Mouse (Mus musculus): Measurements from ENCODE around the gene Lrrtm4.

Gene Lrrtm4

DNA sequence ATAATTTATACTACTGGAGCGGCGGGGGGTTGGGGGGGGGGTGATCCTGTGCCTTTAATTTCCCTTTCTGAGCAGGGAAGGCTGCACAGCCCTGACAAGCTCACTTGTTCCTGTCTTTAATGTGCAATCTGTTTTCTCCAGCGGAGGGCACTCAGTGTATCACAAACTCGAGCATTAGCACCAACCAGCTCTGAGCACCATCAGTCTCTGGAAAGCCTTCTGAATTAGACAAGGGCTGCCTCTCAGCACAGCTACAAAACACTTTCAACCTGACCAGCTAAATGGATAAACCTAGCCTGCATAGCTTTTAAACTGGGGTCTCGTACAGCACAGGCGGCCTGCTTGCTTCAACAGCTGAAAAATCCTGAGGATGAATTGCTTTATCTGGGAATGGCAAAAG, at the start of gene Lrrtm4:
TSS of gene Lrrtm4 (plus strand) at position 113 of the 400 bp plus-strand sequence.
- DNase-seq (ENCODE audit: low read depth): no peak

DNA sequence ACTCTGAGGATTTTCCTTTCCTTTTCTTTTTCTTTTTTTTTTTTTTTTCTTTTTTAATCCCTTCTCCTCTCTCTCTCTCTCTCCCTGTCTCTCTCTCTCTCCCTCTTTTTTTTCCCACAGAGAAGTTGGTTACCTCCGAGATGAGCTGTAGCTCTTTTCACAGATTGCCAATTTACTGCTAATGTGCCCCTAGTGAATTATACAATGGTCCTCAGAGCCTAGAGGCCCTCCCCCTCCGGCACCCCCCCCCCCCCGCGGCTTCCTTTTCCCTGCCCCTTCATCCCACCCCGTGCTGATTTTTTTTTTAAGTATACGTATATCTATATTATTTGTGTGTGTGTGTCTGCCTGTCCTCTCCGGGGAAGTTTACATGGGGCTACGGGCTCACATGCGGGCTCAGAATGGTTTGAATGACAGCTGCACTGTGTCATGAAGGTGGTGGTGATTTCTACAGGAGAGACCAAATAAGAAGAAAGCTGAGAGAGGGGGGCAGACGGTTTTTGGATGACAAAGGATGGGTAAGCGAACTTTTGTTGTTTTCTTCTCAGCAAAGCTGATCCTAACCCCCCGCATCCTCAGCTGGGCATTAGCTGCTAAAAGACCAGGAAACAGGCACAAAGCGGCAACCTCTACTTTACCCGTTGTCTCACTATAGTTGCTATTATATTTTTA, 648 bp downstream of the Lrrtm4 start:
- DNase-seq (ENCODE audit: low read depth): no peak

DNA sequence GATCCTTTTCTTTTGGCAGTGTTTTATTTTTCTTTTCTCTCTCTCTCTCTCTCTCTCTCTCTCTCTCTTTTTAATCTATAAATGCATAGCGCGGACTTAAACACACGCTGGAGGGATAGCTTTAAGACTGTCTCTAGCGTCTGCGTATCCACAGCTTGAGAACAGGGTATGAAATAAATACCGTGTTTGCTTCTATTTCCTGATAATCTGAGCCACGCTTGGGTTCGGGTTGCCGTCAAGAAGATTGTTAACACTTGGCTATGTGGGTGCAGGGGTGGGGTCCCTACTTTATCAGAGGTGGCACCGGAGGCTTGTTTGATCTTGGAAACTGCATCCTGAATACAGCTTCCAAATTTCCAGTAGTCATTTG, 1.2 kb downstream of the Lrrtm4 start:
- DNase-seq (ENCODE audit: low read depth): no peak

DNA sequence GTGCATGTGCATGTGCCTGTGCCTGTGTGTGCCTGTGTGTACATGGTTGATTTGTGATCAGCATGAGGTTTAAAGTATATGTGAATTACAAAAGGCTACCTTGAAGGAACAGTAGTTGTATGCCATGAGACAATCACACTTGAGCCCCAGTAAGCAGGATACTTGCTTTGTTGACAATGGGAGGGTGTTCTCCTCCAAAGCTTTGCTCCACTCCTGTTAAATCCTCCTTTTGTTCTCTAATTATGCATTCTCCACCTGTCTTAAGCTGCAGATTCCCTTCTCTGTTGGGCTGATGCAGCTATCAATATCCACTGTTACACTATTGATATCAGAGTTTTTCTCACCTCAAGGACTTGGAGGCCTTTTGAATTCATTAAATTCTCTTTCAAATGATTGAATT, 38.2 kb downstream of the Lrrtm4 start:
- DNase-seq (ENCODE audit: low read depth): no peak

DNA sequence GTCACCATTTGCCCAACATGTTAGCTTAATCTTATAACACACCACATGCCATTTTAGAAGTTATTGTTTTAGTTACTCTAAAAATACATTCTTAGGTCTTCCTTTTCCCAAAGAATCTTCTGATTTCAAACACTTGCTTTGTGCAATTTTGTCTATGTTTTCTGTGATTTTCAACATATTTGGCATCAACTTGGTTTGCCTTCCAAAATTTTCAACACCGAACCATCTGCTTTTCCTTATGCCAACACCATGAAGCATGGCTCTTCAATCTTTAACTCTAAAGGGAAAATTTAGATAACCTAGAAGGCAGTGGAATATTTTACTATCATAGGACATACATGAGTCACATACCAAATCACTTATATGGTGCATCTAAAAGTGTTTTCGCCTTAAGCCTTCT, 59.3 kb downstream of the Lrrtm4 start:
- DNase-seq (ENCODE audit: low read depth): no peak

DNA sequence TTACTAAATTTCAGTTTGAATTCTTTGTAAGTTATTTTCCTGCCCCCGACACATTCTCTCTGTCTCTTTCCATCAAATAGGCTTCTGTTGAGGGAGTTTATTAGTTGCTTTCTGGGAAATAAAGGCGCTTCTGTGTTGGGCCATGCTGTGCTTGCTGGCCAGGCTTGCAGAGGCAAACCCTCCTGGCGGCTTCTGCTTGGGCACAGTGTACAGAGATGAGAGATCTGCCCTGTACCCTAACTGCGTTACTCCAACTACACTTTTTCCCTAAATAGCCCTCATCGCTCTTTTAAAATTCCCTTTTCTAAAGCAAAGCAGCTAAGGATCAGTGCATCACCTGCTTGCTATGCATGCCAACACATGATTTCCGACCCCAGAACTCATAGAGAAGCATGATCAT, 60.6 kb downstream of the Lrrtm4 start:
- no peak for DNase-seq (ENCODE audit: low read depth)

DNA sequence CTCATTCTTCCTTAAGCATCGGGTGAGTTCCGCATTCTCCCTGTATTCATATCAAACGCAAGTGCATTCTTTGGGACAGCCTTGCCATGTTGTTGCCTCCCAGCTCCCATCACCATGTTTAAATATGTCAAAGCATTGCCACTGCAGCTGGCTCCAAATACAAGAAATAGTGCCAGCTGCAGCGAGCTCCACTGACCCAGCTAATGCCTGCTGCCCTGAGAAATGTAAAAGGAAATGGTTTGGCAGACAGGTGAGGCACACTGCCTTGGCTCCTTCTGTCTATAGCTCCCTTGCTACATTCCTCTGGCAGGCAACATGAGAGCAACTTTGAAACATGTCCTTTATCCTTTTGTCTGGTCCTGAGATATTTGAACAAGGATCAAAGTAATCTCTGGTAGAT, 76.2 kb downstream of the Lrrtm4 start:
- DNase-seq (ENCODE audit: low read depth): no peak

DNA sequence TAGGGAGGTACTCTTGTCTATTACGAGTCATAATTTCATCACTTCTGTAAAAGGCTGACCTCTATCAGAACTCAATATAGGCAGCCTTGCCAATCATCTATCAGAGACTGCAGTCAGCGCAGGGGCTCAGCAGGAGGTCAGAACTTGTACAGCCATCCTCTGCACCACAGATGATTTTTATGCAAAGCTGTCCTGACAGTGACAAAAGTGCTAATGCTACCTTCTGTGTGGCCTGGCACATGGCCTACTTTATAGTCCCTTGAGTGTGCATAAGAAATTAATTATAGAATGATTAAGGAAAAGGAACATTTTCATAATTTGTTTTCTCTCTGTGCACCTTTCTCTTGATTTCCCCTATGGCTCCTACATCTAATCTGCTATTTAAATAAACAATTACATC, 86.7 kb downstream of the Lrrtm4 start:
- DNase-seq (ENCODE audit: low read depth): no peak

DNA sequence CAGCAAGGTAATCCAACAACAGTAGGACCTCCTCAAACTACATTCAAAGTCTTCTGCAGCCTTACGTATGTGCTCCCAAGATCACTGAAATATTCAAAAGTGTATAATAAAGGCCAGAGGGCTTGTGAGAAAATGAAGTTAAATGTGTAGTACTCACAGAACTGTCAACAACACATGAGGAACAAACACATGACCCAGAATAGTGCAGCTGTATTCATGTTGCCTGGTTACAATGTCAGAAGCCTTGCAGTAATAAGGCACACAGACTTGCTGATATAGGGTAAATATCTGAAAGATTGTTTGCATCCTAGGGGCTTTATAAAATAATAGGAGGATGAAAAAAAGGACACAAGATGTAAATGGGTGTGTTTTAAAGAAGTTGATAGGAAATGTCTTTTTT, 87.2 kb downstream of the Lrrtm4 start:
- no peak for DNase-seq (ENCODE audit: low read depth)

DNA sequence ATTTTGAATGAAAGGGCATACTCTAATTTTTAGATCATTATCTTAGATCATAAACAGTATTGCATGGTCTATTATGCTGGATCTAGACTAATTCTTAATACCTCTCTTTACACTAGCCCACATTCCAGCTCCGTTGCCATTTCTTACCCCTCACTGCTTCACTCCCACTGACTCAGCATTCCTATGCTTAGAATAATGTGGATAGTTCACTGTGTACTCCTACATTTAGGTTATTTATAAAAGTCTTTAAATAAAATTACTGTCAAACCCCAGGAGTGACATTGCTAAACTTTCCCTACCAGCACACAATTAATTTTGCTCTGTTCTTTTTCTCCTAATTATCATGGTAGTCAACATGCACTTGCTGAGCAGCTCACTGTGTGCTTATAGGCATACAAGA, 107.7 kb downstream of the Lrrtm4 start:
- DNase-seq (ENCODE audit: low read depth): no peak

DNA sequence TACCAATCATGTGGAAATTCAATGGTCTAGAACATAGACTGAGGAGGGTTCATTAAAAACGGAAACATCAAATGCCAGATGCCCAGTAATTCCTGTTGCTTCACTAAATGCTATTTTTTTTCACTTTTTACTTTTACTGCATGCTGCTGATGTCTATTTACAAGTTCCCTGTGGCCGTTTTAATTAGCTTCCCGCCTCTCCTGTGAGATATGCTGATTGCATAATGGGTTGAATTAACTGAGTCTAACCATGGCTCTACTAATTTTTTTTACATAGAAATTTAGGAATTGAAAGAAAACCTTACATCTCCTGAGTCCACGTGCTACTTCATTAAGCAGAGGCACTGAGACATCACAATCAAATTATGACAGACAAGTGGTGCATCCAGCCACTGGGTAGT, 143.9 kb downstream of the Lrrtm4 start:
- DNase-seq (ENCODE audit: low read depth): no peak

DNA sequence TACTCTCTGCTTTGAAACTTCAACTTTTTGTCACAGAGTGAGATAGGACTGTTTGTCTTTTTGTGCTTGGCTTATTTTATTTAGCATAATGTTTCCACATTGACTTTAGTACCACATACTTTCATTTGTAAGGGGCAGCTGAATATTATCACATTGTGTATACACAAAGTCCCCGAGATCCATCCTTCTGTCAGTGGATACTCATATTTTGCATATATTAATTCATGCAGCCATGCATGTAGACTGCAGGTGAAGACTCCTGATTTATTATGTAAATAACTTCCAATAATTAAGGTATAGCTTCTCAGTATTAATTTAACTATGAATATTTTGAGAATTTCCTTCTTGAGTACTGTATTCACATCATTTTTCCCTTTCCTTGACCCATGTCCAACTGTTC, 163.2 kb downstream of the Lrrtm4 start:
- no peak for DNase-seq (ENCODE audit: low read depth)

DNA sequence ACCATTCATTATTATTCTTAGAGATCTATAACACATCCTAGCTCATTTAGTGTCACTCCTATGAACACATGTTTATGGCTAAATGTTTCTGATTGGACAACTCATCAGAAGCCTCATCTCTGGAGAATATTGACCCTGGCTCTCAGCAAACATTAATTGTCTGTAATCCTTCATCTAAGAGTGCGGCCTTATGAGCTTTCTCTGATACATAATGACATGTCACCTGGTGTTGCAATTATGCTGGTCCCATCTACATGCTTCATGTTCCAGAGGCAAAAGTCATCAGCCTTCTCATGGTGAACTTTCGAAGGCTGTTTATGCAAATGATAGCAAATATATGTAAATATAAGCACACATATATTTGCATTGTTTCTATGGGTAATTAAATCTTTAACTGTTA, 163.7 kb downstream of the Lrrtm4 start:
- DNase-seq (ENCODE audit: low read depth): no peak

DNA sequence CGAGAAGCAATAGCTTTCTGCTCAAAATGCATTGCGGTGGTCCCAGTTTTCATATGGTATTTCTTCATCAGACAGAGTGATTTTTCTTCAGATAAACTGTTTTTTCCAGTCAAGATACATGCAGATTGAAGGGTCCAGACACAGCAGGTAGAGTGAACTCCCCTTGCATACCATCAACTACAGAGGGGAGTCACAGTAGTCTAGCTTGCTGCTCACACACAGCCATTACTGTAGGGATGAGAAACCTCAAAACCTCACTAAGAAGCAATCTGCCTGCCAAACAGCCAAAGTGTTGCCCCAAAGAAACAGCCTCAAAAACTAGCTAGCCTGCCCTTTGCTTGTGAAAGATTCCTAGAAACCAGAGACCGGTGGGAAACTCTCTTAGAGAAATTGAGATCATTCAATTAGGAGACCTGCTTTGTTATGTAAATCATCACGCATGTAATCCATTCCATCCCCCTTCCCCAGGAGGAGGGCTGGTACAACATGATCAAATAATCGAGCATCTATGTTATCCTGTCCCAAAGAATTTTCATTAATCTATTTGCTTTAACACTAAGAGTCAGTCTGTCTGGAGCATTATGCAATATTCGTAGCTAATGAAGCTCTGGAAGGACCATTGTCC, 166.9 kb downstream of the Lrrtm4 start:
- no peak for DNase-seq (ENCODE audit: low read depth)

DNA sequence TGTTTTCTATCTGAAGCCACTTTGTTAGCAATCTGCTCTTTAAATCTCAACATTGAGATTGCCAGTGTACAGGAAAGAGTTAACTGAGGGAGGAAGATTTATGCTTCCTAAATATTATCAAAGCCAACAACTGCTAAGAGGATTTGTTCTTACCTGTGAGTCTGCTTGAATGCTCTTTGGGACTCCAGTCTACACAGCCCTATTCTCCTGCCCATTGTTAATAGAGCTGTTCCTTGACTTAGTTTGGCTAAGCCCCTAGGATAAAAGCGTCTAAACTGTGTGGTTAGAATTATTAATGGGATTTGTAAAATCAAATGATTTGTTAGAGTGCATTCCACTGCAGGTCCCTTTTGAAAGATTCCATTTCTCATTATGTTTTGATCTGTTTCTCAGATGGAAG, 168.1 kb downstream of the Lrrtm4 start:
- DNase-seq (ENCODE audit: low read depth): no peak

DNA sequence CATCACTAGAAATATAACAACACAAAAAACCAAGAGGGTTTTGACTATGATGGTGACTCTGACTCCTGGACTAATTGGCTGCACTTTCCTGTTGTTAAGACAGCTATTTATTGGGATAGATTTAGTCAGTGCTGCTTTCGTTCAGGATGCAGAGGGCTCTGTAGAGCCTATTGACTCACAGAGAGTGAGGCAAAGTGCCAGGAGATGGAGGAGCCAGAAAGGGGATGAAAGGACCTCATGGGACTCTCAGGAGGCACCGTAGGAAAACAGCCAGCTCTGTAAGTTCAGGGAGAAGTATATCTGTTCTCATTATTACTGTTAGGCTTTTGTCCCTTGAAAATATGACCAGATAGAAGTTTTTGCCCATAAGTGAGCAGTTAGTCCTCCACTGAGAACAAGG, 190.8 kb downstream of the Lrrtm4 start:
- no peak for DNase-seq (ENCODE audit: low read depth)

DNA sequence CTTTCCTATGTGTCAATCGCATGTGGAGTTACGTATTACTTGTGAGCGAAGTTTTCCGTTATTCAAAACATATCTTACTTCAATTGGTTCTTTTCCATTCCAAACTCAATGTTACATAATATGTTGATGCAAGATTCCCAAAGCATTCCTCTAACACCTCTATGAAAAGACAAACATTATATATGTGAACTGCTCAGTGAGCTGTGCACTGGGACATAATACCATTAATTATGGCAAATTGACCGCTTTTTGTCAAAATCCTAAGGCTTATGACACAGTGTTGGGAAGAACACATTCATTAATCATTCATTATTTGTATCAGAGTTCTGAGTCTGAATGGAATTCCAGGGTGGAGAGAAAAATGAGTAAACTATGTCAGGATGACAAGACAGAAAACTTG, 191.6 kb downstream of the Lrrtm4 start:
- no peak for DNase-seq (ENCODE audit: low read depth)

DNA sequence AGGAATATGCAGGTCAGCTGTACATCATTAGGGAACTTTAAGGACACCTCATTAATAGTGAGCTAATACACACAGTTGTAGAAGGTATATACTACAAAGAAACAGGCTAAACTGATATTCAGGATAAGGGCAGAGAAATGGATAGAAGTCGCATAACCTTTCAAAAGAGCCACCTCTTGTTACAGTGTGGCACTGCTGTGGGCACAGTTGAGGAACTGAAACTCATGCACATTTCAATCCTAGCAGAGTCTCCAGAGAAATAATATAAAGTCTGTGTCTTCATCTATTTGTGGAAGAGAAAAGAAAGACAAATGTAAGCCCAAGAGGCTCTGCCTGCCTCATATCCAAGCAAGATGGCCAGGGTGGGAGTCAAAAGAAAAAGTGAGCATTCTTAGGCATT, 242.9 kb downstream of the Lrrtm4 start:
- DNase-seq (ENCODE audit: low read depth): no peak

DNA sequence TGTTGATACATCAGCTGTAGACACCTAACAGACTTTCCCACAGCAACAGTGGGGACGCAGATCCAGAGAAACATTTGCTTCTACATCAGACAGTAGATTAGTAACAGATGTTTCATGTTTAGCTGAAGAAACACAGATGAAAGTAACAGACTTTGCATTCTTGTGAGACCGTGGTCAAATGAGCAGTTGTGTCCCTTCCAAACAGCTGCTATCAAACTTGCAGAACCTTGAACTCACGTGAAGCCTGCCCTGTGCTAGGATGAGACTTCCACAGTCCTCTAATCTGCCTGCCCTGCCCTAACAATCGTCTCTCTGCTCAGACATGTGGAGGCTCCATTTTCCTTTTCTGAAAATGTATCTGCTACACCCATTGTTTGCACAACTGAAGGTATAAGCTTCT, 245.3 kb downstream of the Lrrtm4 start:
- no peak for DNase-seq (ENCODE audit: low read depth)

DNA sequence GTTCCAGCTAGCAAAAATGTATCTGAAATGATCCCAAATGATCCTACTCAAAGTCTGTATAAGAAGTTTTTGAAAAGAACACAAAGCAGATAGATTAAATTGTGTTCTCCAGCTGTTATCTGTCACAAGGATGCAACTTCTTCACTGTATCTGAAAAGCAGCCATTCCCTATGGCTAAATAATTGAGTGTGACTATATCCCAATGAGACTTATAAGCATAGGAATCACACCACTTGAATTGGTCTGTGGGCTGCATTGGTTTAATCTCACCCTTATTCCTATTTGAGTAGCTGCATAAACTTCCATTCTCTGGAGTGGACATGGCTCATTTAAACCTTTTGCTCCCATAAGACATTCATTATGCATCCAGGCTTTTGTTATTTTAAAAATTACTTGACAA, 245.9 kb downstream of the Lrrtm4 start:
- no peak for DNase-seq (ENCODE audit: low read depth)

DNA sequence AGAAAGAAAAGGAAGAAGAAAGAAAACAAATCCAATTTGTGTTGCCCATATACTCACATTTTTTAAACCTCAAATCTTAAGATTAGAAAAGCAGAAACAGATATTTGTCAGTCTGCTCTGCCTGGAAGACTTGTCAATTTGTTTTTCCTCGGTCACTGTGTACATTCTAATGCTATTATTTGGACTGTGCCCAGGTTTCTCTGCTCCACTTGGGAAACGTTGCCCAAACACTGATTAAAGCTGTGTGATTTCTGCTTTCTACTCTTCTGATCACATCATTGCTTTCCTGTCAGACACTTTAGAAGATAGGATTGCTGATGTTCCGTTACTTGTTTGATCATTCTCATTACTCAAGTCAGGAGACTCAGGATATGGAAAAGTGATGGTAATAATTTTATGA, 247.1 kb downstream of the Lrrtm4 start:
- no peak for DNase-seq (ENCODE audit: low read depth)

DNA sequence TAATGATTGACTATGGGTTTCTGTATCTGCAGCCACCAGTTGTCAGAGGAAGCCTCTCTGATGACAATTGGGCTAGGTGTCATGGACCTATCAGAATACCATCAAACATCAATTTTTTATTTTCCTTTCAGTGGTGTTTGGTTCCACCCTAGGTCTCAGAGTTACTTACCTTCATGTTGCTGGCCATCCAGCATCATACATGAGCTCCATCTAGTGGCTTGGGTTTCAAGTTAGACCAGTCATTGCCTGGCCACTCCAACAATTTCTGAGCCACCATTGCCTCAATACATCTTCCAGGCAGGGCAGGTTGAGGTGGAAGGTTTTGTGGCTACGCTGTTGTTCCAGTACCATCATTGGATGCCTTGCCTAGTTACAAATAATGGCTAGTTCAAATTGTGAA, 268.3 kb downstream of the Lrrtm4 start:
- no peak for DNase-seq (ENCODE audit: low read depth)

DNA sequence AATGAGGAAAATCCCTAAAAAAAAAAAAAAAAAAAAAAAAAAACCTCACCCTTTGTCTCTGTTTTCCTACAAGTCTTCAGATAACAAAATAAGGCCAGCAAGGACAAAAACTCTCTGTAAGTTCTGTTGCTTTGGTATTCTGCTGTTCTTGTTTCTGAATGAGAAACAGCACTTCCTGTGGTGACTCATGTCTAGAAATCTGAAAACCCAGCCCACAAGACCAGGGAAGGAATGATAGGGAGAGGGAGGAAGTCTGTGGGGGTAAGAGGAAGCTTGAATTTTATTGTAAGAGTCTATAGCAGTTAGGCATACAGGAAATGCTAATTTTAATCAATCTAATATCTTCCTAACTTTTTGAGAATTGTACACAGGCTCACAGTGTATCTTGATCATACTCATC, 283.2 kb downstream of the Lrrtm4 start:
- peak; percentile 14 for DNase-seq (ENCODE audit: low read depth)

DNA sequence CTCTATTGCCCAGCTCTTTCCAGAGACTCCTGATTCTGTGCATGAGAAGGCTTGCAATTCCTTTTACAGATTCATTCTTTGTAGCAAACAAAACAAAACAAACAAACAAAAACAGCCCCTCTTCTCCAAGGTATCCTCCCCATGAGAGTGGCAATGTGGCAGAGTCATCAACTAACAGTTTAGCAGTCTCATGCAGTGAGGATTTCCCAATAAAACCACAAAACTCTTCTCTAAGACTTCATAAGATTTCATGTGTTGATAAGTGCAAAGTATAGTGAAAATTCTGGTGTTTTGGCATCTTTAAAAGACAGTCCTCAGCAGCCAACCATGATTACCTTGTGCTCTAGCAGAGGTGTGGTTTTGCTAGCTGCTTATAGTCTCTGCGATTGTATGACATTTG, 284.9 kb downstream of the Lrrtm4 start:
- no peak for DNase-seq (ENCODE audit: low read depth)

Measured in c-Kit-positive CD71-negative TER-119-negative erythroid progenitor cells, embryonic 14.5 days (primary cell).